Mouse (Mus musculus): ENCODE data around the gene Tbc1d8b. TPM values are rescaled to one million over a fixed set of nuclear protein-coding genes. Genes with fewer than 3 reads are reported as not detected.

Tbc1d8b gene
- total and polyA plus RNA-seq, 3 experiments = 1.8 to 2.3 (median 2.2) TPM

- no peak for DNase-seq (ENCODE audit: extremely low read depth)
- Histone ChIP-seq H3K27ac (ENCODE audit: insufficient read depth, low read depth) (no peak within 1 kb of the TSS), H3K4me1 (ENCODE audit: control insufficient read depth in 1 of 2, insufficient read depth in 2 of 2) (no peaks in the 10 kb centered on the region), H3K27me3 (replicated peaks) (no peaks in the 10 kb centered on the region), H3K9ac (ENCODE audit: insufficient read depth, low read depth) (no peak within 1 kb of the TSS), H3K79me2 (replicated peaks; ENCODE audit: control insufficient read depth, extremely low read depth, insufficient read depth, poor library complexity, severe bottlenecking) (no peaks in the 10 kb centered on the region), H3K4me2 (ENCODE audit: insufficient read depth, low read depth, poor library complexity, severe bottlenecking) (no peak within 1 kb of the TSS), H3K9me3 (replicated peaks; ENCODE audit: low read length) (no peaks in the 10 kb centered on the region), H3K36me3 (replicated peaks in 1 of 2; ENCODE audit: control insufficient read depth in 1 of 2, insufficient read depth in 1 of 2, low read length in 1 of 2) (no peaks in the 10 kb centered on the region), H3K4me3 (replicated peaks in 1 of 3; ENCODE audit: low read depth in 2 of 3, low read length in 2 of 3, poor library complexity in 1 of 3) (no peak within 1 kb of the TSS)
- in situ Hi-C loops (cut with MboI; ENCODE audit: low pct_ligation_motif_present, low pct_unique_long_range_greater_than_20kb, low sequenced_read_pairs) = no loop called here
- dilution Hi-C loops (cut with MboI; ENCODE audit: extremely low pct_ligation_motif_present, extremely low pct_unique_long_range_greater_than_20kb, low sequenced_read_pairs) = no loop called here
- TF ChIP-seq SIN3A (IDR thresholded peaks at IDR 0.05; ENCODE audit: low read length) (no peak), ETS1 (conservative IDR thresholded peaks at IDR 0.05; ENCODE audit: low read depth, low read length) (no peak), MAFK (IDR thresholded peaks at IDR 0.05; ENCODE audit: insufficient replicate concordance, low read length) (no peak), IRF4 (IDR thresholded peaks at IDR 0.05; ENCODE audit: low read depth, low read length) (no peak), GABPA (IDR thresholded peaks at IDR 0.05; ENCODE audit: insufficient replicate concordance, low read depth, low read length) (no peak), CTCF (conservative IDR thresholded peaks at IDR 0.05 in 1 of 2, IDR thresholded peaks at IDR 0.05 in 1 of 2; ENCODE audit: low read depth in 2 of 2, low read length in 2 of 2) (no peak), TCF12 (IDR thresholded peaks at IDR 0.05; ENCODE audit: low read depth, low read length) (no peak), ELF1 (IDR thresholded peaks at IDR 0.05; ENCODE audit: low read depth, low read length) (no peak), MYC (IDR thresholded peaks at IDR 0.05; ENCODE audit: low read depth, low read length) (no peak), USF2 (conservative IDR thresholded peaks at IDR 0.05; ENCODE audit: low read depth, low read length) (no peak), RCOR1 (conservative IDR thresholded peaks at IDR 0.05; ENCODE audit: low read depth, low read length) (no peak), CHD2 (IDR thresholded peaks at IDR 0.05; ENCODE audit: low read length) (no peak), KAT2A (IDR thresholded peaks at IDR 0.05; ENCODE audit: insufficient replicate concordance, low read length) (no peak), SMC3 (IDR thresholded peaks at IDR 0.05; ENCODE audit: low read depth, low read length) (no peak), CHD1 (IDR thresholded peaks at IDR 0.05; ENCODE audit: low read depth, low read length) (no peak)
Measured at GRCm38 (mm10) chrX:139800406-139800878, 115.6 kb downstream of the Tbc1d8b start, which contains the start of gene Cldn2. Gene Cldn2 (plus strand): TSS chrX:139800828.

Other genes starting within 250 kb of the Tbc1d8b start
- not detected in 2 replicates for gene D330045A20Rik, start 204.6 kb upstream of the Tbc1d8b start, total RNA-seq (2012; rRNA removed)
- not detected in 2 replicates for gene D330045A20Rik, start 204.6 kb upstream of the Tbc1d8b start, total RNA-seq (2014; rRNA removed)
- gene D330045A20Rik, start 204.6 kb upstream of the Tbc1d8b start, polyA plus RNA-seq (2012; ENCODE audit: insufficient read length, low read depth) = not detected in 2 replicates
- not detected in 2 replicates for gene Rnf128, start 121.7 kb upstream of the Tbc1d8b start, total RNA-seq (2012; rRNA removed)
- not detected in 2 replicates for gene Rnf128, start 121.7 kb upstream of the Tbc1d8b start, total RNA-seq (2014; rRNA removed)
- not detected in 2 replicates for gene Rnf128, start 121.7 kb upstream of the Tbc1d8b start, polyA plus RNA-seq (2012; ENCODE audit: insufficient read length, low read depth)
- gene Gm15013, start 29.5 kb downstream of the Tbc1d8b start, total RNA-seq (2012; rRNA removed) = not detected in 2 replicates
- 0.82 and 0.87 TPM in 2 replicates for gene Gm15013, start 29.5 kb downstream of the Tbc1d8b start, total RNA-seq (2014; rRNA removed)
- 0.70 and 3.4 TPM in 2 replicates for gene Gm15013, start 29.5 kb downstream of the Tbc1d8b start, polyA plus RNA-seq (2012; ENCODE audit: insufficient read length, low read depth)
- not detected in 2 replicates for gene Ripply1, start 97.4 kb downstream of the Tbc1d8b start, total RNA-seq (2012; rRNA removed)
- not detected in 2 replicates for gene Ripply1, start 97.4 kb downstream of the Tbc1d8b start, total RNA-seq (2014; rRNA removed)
- not detected in 2 replicates for gene Ripply1, start 97.4 kb downstream of the Tbc1d8b start, polyA plus RNA-seq (2012; ENCODE audit: insufficient read length, low read depth)
- not detected in 2 replicates for gene Cldn2, start 115.8 kb downstream of the Tbc1d8b start, total RNA-seq (2012; rRNA removed)
- gene Cldn2, start 115.8 kb downstream of the Tbc1d8b start, total RNA-seq (2014; rRNA removed) = not detected in 2 replicates
- 0.07 TPM in 1 of 2 replicates, not detected in the other for gene Cldn2, start 115.8 kb downstream of the Tbc1d8b start, polyA plus RNA-seq (2012; ENCODE audit: insufficient read length, low read depth)
- not detected in 2 replicates for gene Morc4, start 186.7 kb downstream of the Tbc1d8b start, total RNA-seq (2012; rRNA removed)
- not detected in 2 replicates for gene Morc4, start 186.7 kb downstream of the Tbc1d8b start, total RNA-seq (2014; rRNA removed)
- not detected in 2 replicates for gene Morc4, start 186.7 kb downstream of the Tbc1d8b start, polyA plus RNA-seq (2012; ENCODE audit: insufficient read length, low read depth)